Mouse (Mus musculus): ENCODE measurements around the gene Slc30a10. TPM values are rescaled to one million over a fixed set of nuclear protein-coding genes. Genes with fewer than 3 reads are reported as not detected.

The Slc30a10 gene
- polyA plus RNA-seq (2017; shearing (Covaris generic)), result not detected

DNA sequence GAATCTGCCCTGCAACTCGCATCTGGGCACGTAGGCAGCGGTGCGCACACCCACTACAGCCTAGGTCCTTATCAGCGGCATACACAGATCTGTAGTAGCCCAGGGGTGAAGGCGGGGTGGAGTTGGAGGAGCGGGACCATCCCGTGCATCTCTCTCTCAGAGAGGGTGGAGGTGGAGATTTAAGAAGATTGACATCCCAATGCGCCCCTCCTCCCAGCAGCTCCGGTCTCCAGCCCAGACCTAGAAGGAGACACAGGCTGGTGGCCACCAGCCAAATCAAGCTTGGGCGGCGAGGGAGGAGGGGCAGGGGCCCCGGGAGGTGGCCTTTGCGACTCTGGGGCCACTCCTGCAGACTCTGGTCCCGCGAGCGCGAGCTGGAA lies at the start of gene Slc30a10:
TSS of gene Slc30a10 (plus strand) at position 274 of the 380 bp plus-strand sequence.
- ATAC-seq, result no peak

DNA sequence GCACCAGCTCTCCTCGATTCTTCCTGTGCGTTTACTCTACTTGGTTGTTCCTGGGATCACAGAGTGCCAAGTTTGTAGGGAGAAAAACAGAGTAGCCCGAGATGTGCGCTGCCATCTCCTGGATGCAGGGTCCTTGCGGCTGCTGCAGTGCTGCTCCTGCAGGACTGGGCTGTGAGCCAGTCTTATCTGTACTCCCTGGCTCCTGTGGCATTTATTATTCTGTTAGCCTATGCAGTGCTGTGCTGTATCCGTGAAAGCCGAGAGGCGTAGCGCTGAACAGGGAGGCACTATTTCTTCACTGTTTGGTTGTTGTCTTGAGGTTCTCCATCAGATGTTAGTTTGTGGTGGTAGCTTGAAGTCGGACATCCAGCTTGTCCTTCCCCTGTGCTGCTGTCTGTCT lies 48.7 kb upstream of the Slc30a10 start:
- no peak for ATAC-seq

GRCm38 (mm10) chr1:185409831-185410230 lies 44.8 kb upstream of the Slc30a10 start:
- no peak for ATAC-seq

DNA sequence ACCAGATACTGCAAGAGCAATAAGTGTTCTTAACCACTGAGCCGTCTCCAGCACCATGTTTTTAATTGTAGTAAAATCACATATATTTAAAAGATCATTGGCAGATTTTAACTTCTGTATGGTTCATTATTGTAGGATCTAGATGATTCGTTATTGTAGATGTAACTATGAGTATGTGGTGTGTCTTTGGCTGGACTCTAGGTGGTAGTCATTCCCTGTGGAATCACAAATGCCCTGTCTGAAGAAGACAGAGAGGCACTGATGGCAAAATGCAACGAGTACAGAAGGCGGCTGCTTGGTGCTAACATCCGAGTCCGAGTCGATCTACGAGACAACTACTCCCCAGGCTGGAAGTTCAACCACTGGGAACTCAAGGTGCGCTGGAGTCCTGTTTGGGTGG lies 36.6 kb upstream of the Slc30a10 start:
- ATAC-seq, result no peak

DNA sequence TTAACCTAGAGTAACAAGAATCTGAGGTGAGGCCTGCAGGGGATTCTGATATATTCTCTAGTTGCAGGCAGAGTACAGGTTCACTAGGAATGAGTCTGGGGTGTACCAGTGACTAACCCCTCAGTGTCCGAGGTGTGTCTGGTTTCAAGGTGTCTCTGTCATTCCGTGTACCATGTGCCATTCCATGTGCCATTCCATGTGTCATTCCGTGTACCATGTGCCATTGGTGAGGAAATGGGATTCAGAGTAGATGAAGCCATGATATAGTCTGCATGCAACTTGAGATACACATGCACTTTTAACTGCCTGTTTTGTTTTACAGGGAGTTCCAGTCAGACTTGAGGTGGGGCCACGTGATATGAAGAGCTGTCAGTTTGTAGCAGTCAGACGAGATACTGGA lies 34.8 kb upstream of the Slc30a10 start:
- ATAC-seq, result no peak

GRCm38 (mm10) chr1:185420776-185421175 lies 33.9 kb upstream of the Slc30a10 start:
- ATAC-seq, result no peak

DNA sequence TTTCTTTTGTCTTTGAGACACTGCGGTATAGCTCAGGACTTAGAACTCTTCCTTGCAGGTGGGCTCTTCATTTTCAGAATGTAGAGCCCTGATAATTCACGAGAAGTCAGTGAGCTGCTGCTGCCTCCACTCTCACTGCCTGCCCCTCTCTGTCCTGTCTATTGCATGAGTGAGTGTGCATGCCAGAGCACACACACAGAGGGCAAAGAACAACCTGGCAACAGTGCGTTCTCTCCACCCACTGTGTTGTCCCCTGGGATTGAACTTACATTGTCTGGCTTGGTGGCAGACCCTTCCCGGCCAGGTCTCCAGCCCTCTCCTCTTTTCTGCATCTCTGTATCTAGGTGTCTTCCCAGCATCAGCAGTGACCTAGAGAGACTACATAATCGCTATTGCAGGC lies 28.1 kb upstream of the Slc30a10 start:
- no peak for ATAC-seq

DNA sequence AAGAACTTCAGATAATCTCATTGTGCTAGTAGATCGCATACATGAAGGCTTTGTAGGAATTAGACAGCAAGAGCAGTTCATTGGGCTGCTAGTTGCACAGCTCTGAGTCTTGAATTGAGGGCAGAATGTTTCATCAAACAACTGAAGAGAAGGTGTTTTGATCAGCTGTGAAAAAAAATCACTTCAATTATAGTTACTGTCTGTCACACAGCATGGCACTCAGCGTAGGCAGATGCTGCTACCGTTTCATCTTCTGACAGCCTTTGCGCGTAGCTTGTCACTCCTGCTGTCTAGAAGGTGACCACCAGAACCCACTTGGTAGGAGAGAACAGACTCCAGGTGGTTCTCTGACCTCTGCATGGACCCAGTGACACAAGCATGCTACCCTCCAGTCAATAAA lies 24.2 kb upstream of the Slc30a10 start:
- no peak for ATAC-seq

DNA sequence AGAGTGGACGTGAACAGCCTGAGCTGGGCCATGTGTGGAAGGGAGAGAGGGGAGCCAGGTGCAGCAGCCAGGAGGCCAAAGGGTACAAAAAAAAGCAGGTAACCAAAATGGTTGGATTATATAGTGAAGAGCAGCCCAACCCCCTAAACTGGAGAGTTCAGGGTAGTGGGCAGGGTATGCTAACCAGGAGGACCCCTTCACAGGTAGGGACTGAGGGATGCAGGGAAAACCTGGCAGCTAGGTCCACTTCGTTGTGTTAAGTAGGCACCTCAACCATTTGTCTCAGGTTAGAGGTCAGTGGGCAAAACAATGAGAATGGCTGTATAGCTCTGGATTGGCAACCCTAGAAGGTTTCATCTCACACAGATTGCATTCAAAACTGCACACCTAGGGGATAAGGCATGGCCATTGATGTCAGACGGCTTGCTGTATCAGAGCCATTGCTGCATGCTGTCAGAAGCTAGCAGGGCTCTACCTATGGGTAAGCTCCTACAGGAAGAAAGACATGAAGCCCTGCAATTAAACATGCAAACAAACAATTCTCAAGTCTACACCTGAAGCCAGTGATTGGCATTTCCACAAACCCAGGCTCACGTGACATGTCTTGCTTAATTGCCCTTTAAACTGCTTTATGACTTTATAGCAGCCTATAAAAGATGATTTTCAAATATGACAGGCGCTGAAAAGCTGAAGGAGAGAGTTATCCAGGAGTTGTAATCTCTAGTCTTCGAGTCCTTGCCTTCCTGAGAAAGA lies 23.2 kb upstream of the Slc30a10 start:
- ATAC-seq, result no peak

GRCm38 (mm10) chr1:185431998-185432317 lies 22.7 kb upstream of the Slc30a10 start:
- no peak for ATAC-seq

- ATAC-seq, result no peak
Measured at GRCm38 (mm10) chr1:185433112-185433511, 21.5 kb upstream of the Slc30a10 start.

GRCm38 (mm10) chr1:185438841-185439580 lies 15.6 kb upstream of the Slc30a10 start:
- no peak for ATAC-seq

DNA sequence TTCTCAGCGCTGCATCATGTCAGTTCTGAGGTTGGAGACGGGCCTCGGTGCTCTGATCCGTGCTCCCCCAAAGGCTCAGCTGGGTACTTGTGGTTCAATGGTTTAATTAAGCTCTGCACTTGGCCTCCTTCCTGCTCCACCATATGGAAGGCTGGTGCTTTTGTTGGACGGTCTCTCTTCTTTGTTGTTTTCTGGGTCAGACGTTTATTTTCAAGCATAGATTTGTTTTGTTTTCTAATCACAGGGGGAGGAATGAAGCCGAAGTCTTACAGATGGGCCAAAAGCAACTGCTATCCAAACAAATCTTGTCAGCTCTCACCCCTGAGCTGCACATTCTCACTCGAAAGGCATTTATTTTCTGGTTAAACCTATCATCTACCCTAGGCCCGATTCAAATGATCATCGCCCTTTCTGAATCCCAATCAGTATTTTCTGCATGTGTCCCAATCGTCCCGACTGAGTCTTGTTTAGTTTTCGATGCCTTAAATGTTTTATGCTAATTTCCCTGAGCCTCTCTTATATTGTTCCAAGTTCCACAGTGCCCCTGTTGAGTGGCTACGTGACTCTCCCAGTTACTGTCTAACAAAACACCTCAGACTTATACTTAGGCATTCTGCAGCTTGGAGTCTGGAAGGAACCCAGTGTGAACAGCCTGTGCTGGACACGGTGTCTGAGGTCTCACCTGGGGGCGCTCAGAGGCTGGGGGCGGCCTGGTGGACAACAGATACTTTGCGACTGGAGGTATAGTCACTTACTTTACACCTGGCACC lies 12.8 kb upstream of the Slc30a10 start:
- no peak for ATAC-seq

DNA sequence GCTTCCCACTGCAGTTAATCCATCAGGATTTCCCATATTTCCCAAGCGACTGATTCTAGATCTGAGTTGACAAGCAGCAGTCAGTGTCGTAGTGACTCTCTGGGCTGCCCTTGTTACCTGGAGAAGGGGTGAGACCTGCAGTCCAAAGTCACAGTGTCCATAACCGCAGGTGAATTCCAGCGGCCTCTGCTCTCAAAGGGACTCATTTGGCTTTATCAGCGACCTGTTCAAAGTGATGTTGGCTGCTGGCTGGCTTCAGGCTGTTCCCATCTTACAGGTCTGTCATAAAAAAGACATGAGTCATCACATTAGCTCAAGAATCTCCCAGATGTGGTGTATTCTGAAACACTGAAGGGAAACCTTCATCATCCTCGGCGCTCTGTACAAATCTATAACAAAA lies 5.7 kb upstream of the Slc30a10 start:
- no peak for ATAC-seq

DNA sequence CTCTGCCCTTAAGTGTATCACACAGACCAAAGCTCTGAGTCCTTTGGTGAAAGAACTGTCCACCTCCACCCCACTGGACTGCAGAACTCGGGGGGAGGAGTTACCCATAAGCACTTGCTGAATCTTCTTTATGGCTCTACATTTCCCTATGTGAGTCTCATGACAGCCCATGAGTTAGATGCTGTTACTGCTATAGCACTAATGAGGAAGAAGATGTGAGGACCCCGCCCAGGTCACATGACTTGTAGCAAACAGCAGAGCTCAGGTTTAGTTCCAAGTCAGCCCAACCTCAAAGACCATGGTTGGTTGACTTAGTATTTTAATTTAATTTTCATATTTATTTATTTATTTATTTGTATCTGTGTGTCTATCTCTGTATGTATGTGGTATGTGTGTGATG lies 4.9 kb upstream of the Slc30a10 start:
- ATAC-seq, result no peak

GRCm38 (mm10) chr1:185451077-185451476 lies 3.6 kb upstream of the Slc30a10 start:
- no peak for ATAC-seq

GRCm38 (mm10) chr1:185451495-185451894 lies 3.2 kb upstream of the Slc30a10 start:
- ATAC-seq, result no peak

DNA sequence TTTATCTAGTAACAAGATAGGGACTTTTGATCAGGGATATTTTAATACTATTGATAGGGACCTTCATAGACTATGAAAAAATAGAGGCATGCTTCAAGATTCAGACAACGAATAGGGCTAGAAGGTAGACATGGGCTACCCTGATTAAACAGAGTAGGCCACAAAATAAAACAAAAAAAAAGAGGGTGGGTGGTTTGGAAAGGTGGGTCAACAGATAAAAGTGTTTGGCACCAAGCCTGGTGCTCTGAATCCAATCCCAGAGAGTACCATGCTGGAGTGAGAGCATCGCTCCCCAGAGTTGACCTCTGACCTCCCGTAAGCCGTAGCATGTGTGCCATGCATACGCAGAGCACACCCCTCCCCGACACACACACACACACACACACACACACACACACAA lies 2.2 kb upstream of the Slc30a10 start:
- ATAC-seq, result no peak

DNA sequence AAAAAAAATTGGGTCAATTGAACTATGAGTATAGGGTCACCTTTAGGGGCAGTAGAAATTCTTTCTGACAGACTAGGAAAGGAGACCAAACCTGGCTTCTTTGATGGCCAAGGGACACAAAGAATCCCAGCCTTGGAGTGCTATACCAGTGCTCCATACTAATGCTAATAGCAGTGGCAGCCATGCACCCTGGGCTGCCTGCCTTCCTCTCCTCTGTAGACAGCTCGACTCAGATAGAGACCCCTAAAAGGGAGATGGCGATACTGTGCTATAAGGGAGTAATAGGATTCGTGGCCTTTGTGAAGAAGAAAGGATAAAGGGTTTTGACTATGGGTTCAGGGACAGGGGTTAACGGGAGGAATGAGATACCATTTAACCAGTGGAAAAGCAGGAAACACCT lies 504 bp upstream of the Slc30a10 start:
- no peak for ATAC-seq

- ATAC-seq, result no peak
Measured at GRCm38 (mm10) chr1:185454955-185455701, 480 bp downstream of the Slc30a10 start.

- ATAC-seq, result no peak
Measured at GRCm38 (mm10) chr1:185456327-185456726, 1.7 kb downstream of the Slc30a10 start.

DNA sequence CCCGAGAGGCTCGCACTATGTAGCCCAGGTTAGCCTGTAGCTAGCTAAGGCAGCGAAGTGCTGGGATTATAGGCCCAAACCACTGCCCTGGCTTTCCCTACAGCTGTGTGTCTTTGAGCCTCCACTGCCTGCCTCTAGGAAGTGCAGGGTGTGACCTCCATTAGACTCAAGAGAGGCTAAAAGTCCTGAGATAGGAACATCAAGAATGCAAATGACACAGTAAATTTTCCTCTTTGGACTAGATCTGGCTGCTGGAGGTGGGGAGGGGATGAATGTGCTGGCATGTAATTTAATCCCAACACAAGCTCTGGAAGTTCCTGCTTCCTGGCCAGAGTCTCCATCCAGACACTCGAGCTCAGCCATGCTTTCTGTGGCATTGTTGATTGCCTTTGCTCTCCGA lies 5.4 kb downstream of the Slc30a10 start:
- no peak for ATAC-seq

- ATAC-seq, result no peak
Measured at GRCm38 (mm10) chr1:185462889-185463288, 8.2 kb downstream of the Slc30a10 start.

All from activated CD4-positive, CD25-positive, alpha-beta regulatory T cell, adult 4 months (primary cell).